Mouse (Mus musculus): ENCODE measurements around the gene Tcf7l2. TPM values are rescaled to one million over a fixed set of nuclear protein-coding genes. Genes with fewer than 3 reads are reported as not detected.

Gene Tcf7l2
- polyA plus RNA-seq, 1 experiment from 2014 or later = 48.9 TPM

- no peaks in the 10 kb centered on the region for H3K9me3 ChIP-seq (ENCODE audit: control insufficient read depth, low read length)
- no peaks in the 10 kb centered on the region for H3K4me1 ChIP-seq (replicated peaks; ENCODE audit: control insufficient read depth, insufficient read depth, low read length)
- DNase-seq (ENCODE audit: low spot score) (no peak), ATAC-seq (replicated peaks; ENCODE audit: low FRiP score) (no peak)
- H3K36me3 ChIP-seq (ENCODE audit: control insufficient read depth, insufficient read depth, low read length) = no peaks in the 10 kb centered on the region
- 86% methylated on average over 5 of the region's 5 CpGs for WGBS
- H3K4me2 ChIP-seq = no peak overlapping the region
- H3K27ac ChIP-seq (ENCODE audit: low read depth, low read length) = no peak overlapping the region
- H3K4me3 ChIP-seq (ENCODE audit: low read depth, low read length) = no peak overlapping the region
- no peaks in the 10 kb centered on the region for H3K27me3 ChIP-seq (replicated peaks; ENCODE audit: control insufficient read depth, insufficient read depth, low read length)
- no peak overlapping the region for H3K9ac ChIP-seq (ENCODE audit: low read depth, low read length)
Measured at GRCm38 (mm10) chr19:55951397-55951796, 209.8 kb downstream of the Tcf7l2 start.

GRCm38 (mm10) chr19:55953207-55953606 lies 211.6 kb downstream of the Tcf7l2 start:
- ATAC-seq (replicated peaks; ENCODE audit: low FRiP score) = no peak

GRCm38 (mm10) chr19:55955126-55955525 lies 213.5 kb downstream of the Tcf7l2 start:
- no peaks in the 10 kb centered on the region for H3K27me3 ChIP-seq (replicated peaks; ENCODE audit: control insufficient read depth, insufficient read depth, low read length)
- H3K4me1 ChIP-seq (replicated peaks; ENCODE audit: control insufficient read depth, insufficient read depth, low read length) = no peaks in the 10 kb centered on the region
- no peak overlapping the region for H3K4me2 ChIP-seq
- H3K27ac ChIP-seq (ENCODE audit: low read depth, low read length) = no peak overlapping the region
- ATAC-seq (replicated peaks; ENCODE audit: low FRiP score) = no peak
- H3K9me3 ChIP-seq (ENCODE audit: control insufficient read depth, low read length) = peaks cover 3% of the 10 kb centered on the region; the same call in 1 of the 2 replicates
- no peak overlapping the region for H3K9ac ChIP-seq (ENCODE audit: low read depth, low read length)
- H3K4me3 ChIP-seq (ENCODE audit: low read depth, low read length) = no peak overlapping the region
- WGBS = 77% methylated on average over 3 of the region's 3 CpGs
- DNase-seq (ENCODE audit: low spot score) = no peak
- H3K36me3 ChIP-seq (ENCODE audit: control insufficient read depth, insufficient read depth, low read length) = no peaks in the 10 kb centered on the region

More at GRCm38 (mm10) chr19:55953207-55953606, 211.6 kb downstream of the Tcf7l2 start:
- H3K4me3 ChIP-seq (ENCODE audit: low read depth, low read length) = no peak overlapping the region
- H3K27ac ChIP-seq (ENCODE audit: low read depth, low read length) = no peak overlapping the region
- no peak for DNase-seq (ENCODE audit: low spot score)
- 73% methylated on average over 3 of the region's 3 CpGs for WGBS
- no peaks in the 10 kb centered on the region for H3K4me1 ChIP-seq (replicated peaks; ENCODE audit: control insufficient read depth, insufficient read depth, low read length)
- H3K9me3 ChIP-seq (ENCODE audit: control insufficient read depth, low read length) = no peaks in the 10 kb centered on the region
- no peak overlapping the region for H3K4me2 ChIP-seq
- H3K9ac ChIP-seq (ENCODE audit: low read depth, low read length) = no peak overlapping the region
- no peaks in the 10 kb centered on the region for H3K36me3 ChIP-seq (ENCODE audit: control insufficient read depth, insufficient read depth, low read length)
- no peaks in the 10 kb centered on the region for H3K27me3 ChIP-seq (replicated peaks; ENCODE audit: control insufficient read depth, insufficient read depth, low read length)

GRCm38 (mm10) chr19:55956745-55957144 lies 215.1 kb downstream of the Tcf7l2 start:
- no peak overlapping the region for H3K4me2 ChIP-seq
- no peak overlapping the region for H3K27ac ChIP-seq (ENCODE audit: low read depth, low read length)
- no peaks in the 10 kb centered on the region for H3K36me3 ChIP-seq (ENCODE audit: control insufficient read depth, insufficient read depth, low read length)
- WGBS = 85% methylated on average over 6 of the region's 6 CpGs
- DNase-seq (ENCODE audit: low spot score) = no peak
- no peaks in the 10 kb centered on the region for H3K4me1 ChIP-seq (replicated peaks; ENCODE audit: control insufficient read depth, insufficient read depth, low read length)
- no peaks in the 10 kb centered on the region for H3K27me3 ChIP-seq (replicated peaks; ENCODE audit: control insufficient read depth, insufficient read depth, low read length)
- H3K9ac ChIP-seq (ENCODE audit: low read depth, low read length) = no peak overlapping the region
- peaks cover 3% of the 10 kb centered on the region; the same call in 1 of the 2 replicates for H3K9me3 ChIP-seq (ENCODE audit: control insufficient read depth, low read length)
- no peak for ATAC-seq (replicated peaks; ENCODE audit: low FRiP score)
- no peak overlapping the region for H3K4me3 ChIP-seq (ENCODE audit: low read depth, low read length)

- Histone ChIP-seq H3K9ac (ENCODE audit: low read depth, low read length) (no peak overlapping the region), H3K9me3 (ENCODE audit: control insufficient read depth, low read length) (no peaks in the 10 kb centered on the region; the same call in 1 of the 2 replicates), H3K4me3 (ENCODE audit: low read depth, low read length) (no peak overlapping the region), H3K36me3 (ENCODE audit: control insufficient read depth, insufficient read depth, low read length) (no peaks in the 10 kb centered on the region), H3K4me1 (replicated peaks; ENCODE audit: control insufficient read depth, insufficient read depth, low read length) (no peaks in the 10 kb centered on the region), H3K27me3 (replicated peaks; ENCODE audit: control insufficient read depth, insufficient read depth, low read length) (no peaks in the 10 kb centered on the region), H3K27ac (ENCODE audit: low read depth, low read length) (no peak overlapping the region), H3K4me2 (no peak overlapping the region)
- no peak for ATAC-seq (replicated peaks; ENCODE audit: low FRiP score)
- 88% methylated on average over 3 of the region's 3 CpGs for WGBS
- peak; percentile 15 for DNase-seq (ENCODE audit: low spot score)
Measured at GRCm38 (mm10) chr19:55964421-55964820, 222.8 kb downstream of the Tcf7l2 start.

- Histone ChIP-seq H3K4me2 (no peak overlapping the region), H3K9ac (ENCODE audit: low read depth, low read length) (no peak overlapping the region), H3K4me1 (replicated peaks; ENCODE audit: control insufficient read depth, insufficient read depth, low read length) (no peaks in the 10 kb centered on the region), H3K4me3 (ENCODE audit: low read depth, low read length) (no peak overlapping the region), H3K27ac (ENCODE audit: low read depth, low read length) (no peak overlapping the region), H3K27me3 (replicated peaks; ENCODE audit: control insufficient read depth, insufficient read depth, low read length) (no peaks in the 10 kb centered on the region), H3K9me3 (ENCODE audit: control insufficient read depth, low read length) (no peaks in the 10 kb centered on the region), H3K36me3 (ENCODE audit: control insufficient read depth, insufficient read depth, low read length) (no peaks in the 10 kb centered on the region)
- WGBS = 40% methylated on average over 7 of the region's 7 CpGs
- peak; percentile 6 for DNase-seq (ENCODE audit: low spot score)
- ATAC-seq (replicated peaks; ENCODE audit: low FRiP score) = no peak
Measured at GRCm38 (mm10) chr19:55966066-55966465, 224.4 kb downstream of the Tcf7l2 start.

- Histone ChIP-seq H3K4me3 (ENCODE audit: low read depth, low read length) (no peak overlapping the region), H3K9ac (ENCODE audit: low read depth, low read length) (no peak overlapping the region), H3K9me3 (ENCODE audit: control insufficient read depth, low read length) (no peaks in the 10 kb centered on the region), H3K36me3 (ENCODE audit: control insufficient read depth, insufficient read depth, low read length) (no peaks in the 10 kb centered on the region), H3K4me1 (replicated peaks; ENCODE audit: control insufficient read depth, insufficient read depth, low read length) (no peaks in the 10 kb centered on the region), H3K27me3 (replicated peaks; ENCODE audit: control insufficient read depth, insufficient read depth, low read length) (no peaks in the 10 kb centered on the region), H3K27ac (ENCODE audit: low read depth, low read length) (no peak overlapping the region), H3K4me2 (no peak overlapping the region)
- ATAC-seq (replicated peaks; ENCODE audit: low FRiP score) (no peak), DNase-seq (ENCODE audit: low spot score) (peak; percentile 30)
- 44% methylated on average over 14 of the region's 14 CpGs for WGBS
Measured at GRCm38 (mm10) chr19:55969929-55970531, 228.4 kb downstream of the Tcf7l2 start.

- 87% methylated on average over 9 of the region's 9 CpGs for WGBS
- Histone ChIP-seq H3K36me3 (ENCODE audit: control insufficient read depth, insufficient read depth, low read length) (no peaks in the 10 kb centered on the region), H3K4me2 (no peak overlapping the region), H3K9me3 (ENCODE audit: control insufficient read depth, low read length) (no peaks in the 10 kb centered on the region), H3K27me3 (replicated peaks; ENCODE audit: control insufficient read depth, insufficient read depth, low read length) (no peaks in the 10 kb centered on the region), H3K4me1 (replicated peaks; ENCODE audit: control insufficient read depth, insufficient read depth, low read length) (no peaks in the 10 kb centered on the region), H3K27ac (ENCODE audit: low read depth, low read length) (no peak overlapping the region), H3K9ac (ENCODE audit: low read depth, low read length) (no peak overlapping the region), H3K4me3 (ENCODE audit: low read depth, low read length) (no peak overlapping the region)
- DNase-seq (ENCODE audit: low spot score) (no peak), ATAC-seq (replicated peaks; ENCODE audit: low FRiP score) (no peak)
Measured at GRCm38 (mm10) chr19:55976073-55976472, 234.5 kb downstream of the Tcf7l2 start.

All from liver, embryonic 11.5 days (tissue).